In the genomic region with DNA sequence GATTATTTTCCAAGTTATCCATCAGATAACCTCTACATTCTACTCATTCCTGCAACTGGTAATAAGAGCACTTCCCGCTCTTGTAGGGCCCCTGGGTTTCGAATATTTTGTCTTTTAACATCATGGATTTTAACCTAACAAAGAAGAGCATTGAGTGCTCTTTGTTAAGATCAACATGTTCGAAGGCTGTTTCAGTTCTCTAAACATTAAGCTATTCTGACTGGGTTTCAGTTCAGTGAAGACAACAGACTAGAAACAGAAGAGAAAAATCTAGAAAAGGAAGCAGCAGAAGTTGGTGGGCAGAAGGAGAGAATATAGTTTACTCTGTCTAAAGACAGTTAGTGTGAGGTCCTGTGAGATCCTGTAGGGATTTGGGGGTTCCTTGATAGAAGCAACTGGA, we compare ENCODE assay signal across 24 mouse cellular contexts. TPM values are rescaled to one million over a fixed set of nuclear protein-coding genes. Genes with fewer than 3 reads are reported as not detected.
A peak's percentile ranks its signal among the peaks of the same experiment; 100 is the strongest.
DNase-seq lines count a peak whose midpoint lies in the region; ATAC-seq lines count a peak whose summit lies in the region.
"Had no signal": no experiment of that assay in that cellular context is flagged by ENCODE, and none has a peak within 500 bp of the region (broad histone marks: within the 10 kb centered on the region; RNA-seq: fewer than 3 reads in every experiment).

No protein-coding gene starts in this region.

- no peak for ATAC-seq in heart, embryonic 12.5 days (ENCODE audit: insufficient number of reproducible peaks, low FRiP score)
- ATAC-seq in heart, embryonic 16.5 days (replicated peaks; ENCODE audit: extremely low read depth, insufficient read depth, low FRiP score) = no peak
- ATAC-seq: CD4-positive, CD25-positive, alpha-beta regulatory T cell, adult 4 months; forebrain, embryonic 13.5 days; forebrain, embryonic 16.5 days; hindbrain, postnatal 0 days; inflammation-experienced regulatory T-cells, adult 6 months; intestine, embryonic 16.5 days had no signal

- no peak overlapping the region for H3K9ac ChIP-seq in heart, embryonic 12.5 days
- H3K9ac ChIP-seq in heart, embryonic 16.5 days (ENCODE audit: low read length) = no peak overlapping the region
- H3K9ac ChIP-seq: forebrain, embryonic 13.5 days; hindbrain, embryonic 14.5 days had no signal

- 75% methylated on average over 3 of the region's 3 CpGs for WGBS in heart, embryonic 12.5 days
- WGBS in heart, embryonic 16.5 days = 79% methylated on average over 3 of the region's 3 CpGs
- WGBS in heart, embryonic 10.5 days = 83% methylated on average over 3 of the region's 3 CpGs

- H3K9me3 ChIP-seq in heart, embryonic 12.5 days (replicated peaks) = no peaks in the 10 kb centered on the region
- no peaks in the 10 kb centered on the region for H3K9me3 ChIP-seq in heart, embryonic 16.5 days (replicated peaks; ENCODE audit: control insufficient read depth, low read length)
- no peaks in the 10 kb centered on the region for H3K9me3 ChIP-seq in heart, embryonic 10.5 days
- H3K9me3 ChIP-seq: forebrain, embryonic 10.5 days; forebrain, embryonic 13.5 days had no signal

- H3K4me3 ChIP-seq in heart, embryonic 12.5 days = no peak overlapping the region
- H3K4me3 ChIP-seq in heart, embryonic 16.5 days (ENCODE audit: low read length) = no peak overlapping the region
- H3K4me3 ChIP-seq in heart, embryonic 10.5 days = no peak overlapping the region
- H3K4me3 ChIP-seq: forebrain, embryonic 10.5 days; forebrain, embryonic 13.5 days; gastrocnemius, adult 2 months had no signal

- H3K27ac ChIP-seq in heart, embryonic 12.5 days (ENCODE audit: poor library complexity, severe bottlenecking) = peak overlapping the region; percentile 11; the same call in 1 of the 2 replicates
- peak overlapping the region; percentile 35; the same call in 1 of the 2 replicates for H3K27ac ChIP-seq in heart, embryonic 16.5 days (ENCODE audit: low read length)
- H3K27ac ChIP-seq in heart, embryonic 10.5 days = no peak overlapping the region
- H3K27ac ChIP-seq: forebrain, embryonic 10.5 days; forebrain, embryonic 13.5 days; gastrocnemius, adult 2 months; hindbrain, embryonic 14.5 days; hindbrain, postnatal 0 days had no signal

- peaks cover 58% of the 10 kb centered on the region for H3K4me1 ChIP-seq in heart, embryonic 12.5 days (replicated peaks)
- H3K4me1 ChIP-seq in heart, embryonic 16.5 days (ENCODE audit: control insufficient read depth, insufficient read depth, low read length) = peaks cover 42% of the 10 kb centered on the region
- peaks cover 38% of the 10 kb centered on the region for H3K4me1 ChIP-seq in heart, embryonic 10.5 days
- H3K4me1 ChIP-seq: forebrain, embryonic 10.5 days had no signal

- H3K27me3 ChIP-seq in heart, embryonic 12.5 days (replicated peaks) = no peaks in the 10 kb centered on the region
- no peaks in the 10 kb centered on the region for H3K27me3 ChIP-seq in heart, embryonic 16.5 days (ENCODE audit: control insufficient read depth, insufficient read depth, low read length)
- H3K27me3 ChIP-seq in heart, embryonic 10.5 days (ENCODE audit: insufficient read depth, poor library complexity, severe bottlenecking) = no peaks in the 10 kb centered on the region
- H3K27me3 ChIP-seq: forebrain, embryonic 13.5 days had no signal

- H3K36me3 ChIP-seq in heart, embryonic 12.5 days = peaks cover 12% of the 10 kb centered on the region; the same call in 1 of the 2 replicates
- H3K36me3 ChIP-seq in heart, embryonic 16.5 days (ENCODE audit: control insufficient read depth, insufficient read depth) = no peaks in the 10 kb centered on the region; the same call in 1 of the 2 replicates
- peaks cover 9% of the 10 kb centered on the region; the same call in 1 of the 2 replicates for H3K36me3 ChIP-seq in heart, embryonic 10.5 days
- H3K36me3 ChIP-seq: forebrain, embryonic 10.5 days had no signal

- DNase-seq in heart, adult 8-10 months (ENCODE audit: low spot score) = no peak
- DNase-seq in heart, embryonic 10.5 days (ENCODE audit: low spot score) = no peak
- peak; percentile 11 for DNase-seq in ZHBTc4 (ENCODE audit: low read depth, low spot score)
- DNase-seq in lung, postnatal 25 days (ENCODE audit: low spot score) = no peak
- DNase-seq: adrenal gland, postnatal 10 days; adrenal gland, postnatal 36 days; cerebellum, adult 18-20 months; cerebellum, adult 9-10 months; cerebellum, postnatal 14 days; gastrocnemius, adult 2 months; gastrocnemius, postnatal 14 days; heart, postnatal 36 days; kidney, adult 18-20 months; kidney, adult 9 months had no signal

- H3K4me2 ChIP-seq in heart, embryonic 12.5 days = no peak overlapping the region
- no peak overlapping the region for H3K4me2 ChIP-seq in heart, embryonic 16.5 days (ENCODE audit: low read depth, low read length)
- H3K4me2 ChIP-seq: forebrain, embryonic 13.5 days; hindbrain, embryonic 14.5 days had no signal

RNA-seq across cellular contexts. Expression of gene Myocd, which starts 31.9 kb away (rescaled TPM):
- 72.7 and 74.9 TPM in 2 replicates for polyA plus RNA-seq in heart, embryonic 12.5 days (2016; fragmentation: Nextera tagmentation; extraction: Ambion mirVana)
- 10 to 100 TPM; 72.3 to 80.0 (median 74.3) TPM for total RNA-seq in heart, adult 8-10 months (2022)
- polyA plus RNA-seq in heart, embryonic 16.5 days (2015; fragmentation: Nextera tagmentation; extraction: Ambion mirVana) = 52.5 and 60.5 TPM in 2 replicates
- 53.2 and 73.8 TPM in 2 replicates for polyA plus RNA-seq in heart, embryonic 10.5 days (2016; fragmentation: Nextera tagmentation; extraction: Ambion mirVana)
